Mouse (Mus musculus) neural tube, embryonic 13.5 days (tissue): ENCODE results near the gene Kcnq1. TPM values are rescaled to one million over a fixed set of nuclear protein-coding genes. Genes with fewer than 3 reads are reported as not detected.
A peak's percentile ranks its signal among the peaks of the same experiment; 100 is the strongest.

Source experiments
- ATAC-seq: fragments of 200-750 bp; cut with Nextera tagmentation; 2 replicates; pipeline ENCODE4 v1.8.0; 2017; ENCODE audit warnings: low read depth, mild to moderate bottlenecking, moderate TSS enrichment, moderate library complexity
- H3K27ac ChIP-seq: fragments of 300-500 bp; sonication (generic); replicated peaks from 2 replicates; pipeline ENCODE4 v1.5.1; 2015; ENCODE audit warnings: moderate library complexity, mild to moderate bottlenecking, inconsistent platforms
- H3K27me3 ChIP-seq: fragments of 300-500 bp; sonication (generic); 2 replicates; pipeline ENCODE4 v1.6.1; 2015; ENCODE audit warnings: mild to moderate bottlenecking, inconsistent platforms
- H3K36me3 ChIP-seq: fragments of 300-500 bp; sonication (generic); 2 replicates; pipeline ENCODE4 v1.6.1; 2015; ENCODE audit warnings: mild to moderate bottlenecking, inconsistent platforms
- H3K4me1 ChIP-seq: fragments of 300-500 bp; sonication (generic); replicated peaks from 2 replicates; pipeline ENCODE4 v1.6.1; 2015; ENCODE audit warnings: inconsistent platforms
- H3K4me2 ChIP-seq: fragments of 300-500 bp; sonication (generic); 2 replicates; pipeline ENCODE4 v1.6.1; 2015; ENCODE audit warnings: inconsistent platforms, mild to moderate bottlenecking, moderate library complexity
- H3K4me3 ChIP-seq: fragments of 300-500 bp; sonication (generic); 2 replicates; pipeline ENCODE4 v1.5.1; 2015; ENCODE audit warnings: mild to moderate bottlenecking, inconsistent platforms
- H3K9ac ChIP-seq: fragments of 300-500 bp; sonication (generic); 2 replicates; pipeline ENCODE4 v1.6.1; 2015; ENCODE audit warnings: moderate library complexity, mild to moderate bottlenecking, inconsistent platforms
- H3K9me3 ChIP-seq: fragments of 300-500 bp; sonication (generic); 2 replicates; pipeline ENCODE4 v1.6.1; 2016; ENCODE audit warnings: inconsistent platforms
- WGBS: fragments of 180-500 bp; shearing (Covaris S2); methylation state at CpG from one replicate; pipeline ENCODE4 v1.1.7; 2015; 5-methylcytosine and 5-hydroxymethylcytosine counted together
- polyA plus RNA-seq: library from polyadenylated mRNA; unstranded; fragments of >200 nt; fragmentation: Nextera tagmentation; extraction: Ambion mirVana; gene quantifications from 2 replicates; pipeline ENCODE4 v1.2.1, GENCODE M21; 2015

Gene Kcnq1
- polyA plus RNA-seq, 1 experiment from 2014 or later = 1.3 TPM

DNA sequence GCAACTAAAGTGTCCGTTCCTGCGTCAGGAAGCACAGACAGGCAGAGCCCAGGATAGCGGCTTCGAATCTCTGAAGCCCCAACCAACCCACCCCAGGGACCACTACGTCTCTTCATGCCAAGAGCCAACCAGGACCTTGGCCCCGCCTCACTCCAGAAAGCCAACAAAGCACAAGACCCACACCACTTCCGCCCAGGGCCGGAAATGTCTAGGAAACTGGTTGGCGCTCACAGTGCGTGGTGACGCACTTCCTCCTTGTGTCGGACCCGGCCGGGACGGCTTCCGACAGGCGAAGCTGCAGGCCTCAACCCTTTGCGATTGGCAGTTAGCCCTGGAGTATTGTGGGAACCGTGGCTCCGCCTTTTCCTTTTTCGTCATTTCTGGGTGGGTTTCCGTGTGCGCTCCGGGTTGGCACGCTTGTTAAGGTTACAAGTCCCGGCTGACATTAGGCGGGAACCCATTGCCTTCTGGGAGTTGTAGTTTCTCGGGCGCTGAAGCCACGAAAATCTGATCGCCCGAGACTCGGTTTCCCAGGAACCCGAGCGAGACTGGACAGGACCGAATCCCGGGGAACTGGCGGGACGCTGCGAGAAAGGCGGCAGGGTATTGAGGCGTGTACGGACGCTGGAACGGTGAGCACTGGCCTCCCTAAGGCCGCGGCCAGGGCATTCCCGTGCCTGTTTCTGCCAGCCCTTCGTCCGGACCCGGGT is 37.1 kb upstream of the Kcnq1 start, which contains the start of gene Tssc4:
Tssc4 (plus strand) TSS at position 368 of the 710 bp plus-strand sequence.
- peak; percentile 96 for ATAC-seq
- H3K4me3 ChIP-seq = peak within 1 kb of the TSS; percentile 75
- H3K36me3 ChIP-seq = peaks cover 32% of the 10 kb centered on the region
- peak within 1 kb of the TSS; percentile 99 for H3K27ac ChIP-seq
- H3K4me2 ChIP-seq = peak within 1 kb of the TSS; percentile 98
- peak within 1 kb of the TSS; percentile 86 for H3K9ac ChIP-seq
- WGBS = under 1% methylated on average over 51 of the region's 51 CpGs
- H3K4me1 ChIP-seq = peaks cover 38% of the 10 kb centered on the region
- no peaks in the 10 kb centered on the region for H3K9me3 ChIP-seq
- no peaks in the 10 kb centered on the region for H3K27me3 ChIP-seq

DNA sequence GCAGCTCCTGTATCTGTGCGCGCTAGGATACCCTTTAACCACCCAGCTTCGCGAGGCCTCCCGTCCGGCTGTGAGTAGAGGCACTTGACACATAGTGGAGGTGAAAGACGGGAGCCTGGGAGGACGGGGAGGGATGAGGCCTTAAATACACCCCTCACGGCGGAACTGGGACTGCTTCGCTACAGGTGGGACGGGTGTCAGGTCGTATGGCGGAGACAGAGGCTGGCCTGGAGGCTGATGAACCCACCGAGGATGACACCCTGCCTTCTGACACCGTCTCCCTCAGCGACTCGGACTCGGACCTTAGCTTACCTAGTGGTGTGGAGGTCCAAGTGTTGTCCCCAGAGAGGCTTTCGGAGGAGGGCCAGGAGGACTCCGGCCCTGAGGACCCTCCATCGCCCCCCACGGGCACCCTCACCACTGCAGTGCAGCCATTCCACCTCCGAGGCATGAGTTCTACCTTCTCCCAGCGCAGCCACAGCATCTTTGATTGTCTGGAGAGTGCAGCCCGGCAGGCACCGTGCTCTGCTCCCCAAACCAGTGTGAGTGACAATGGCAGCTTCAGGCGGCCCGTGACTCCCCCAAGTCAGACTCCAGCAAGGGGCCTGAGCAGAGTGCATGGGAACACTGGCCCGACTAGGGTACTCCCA is 36.3 kb upstream of the Kcnq1 start:
- peaks cover 24% of the 10 kb centered on the region for H3K36me3 ChIP-seq
- H3K27ac ChIP-seq = peak overlapping the region; percentile 91
- peak overlapping the region; percentile 75 for H3K4me3 ChIP-seq
- no peaks in the 10 kb centered on the region for H3K9me3 ChIP-seq
- peaks cover 35% of the 10 kb centered on the region for H3K4me1 ChIP-seq
- peak overlapping the region; percentile 86 for H3K9ac ChIP-seq
- H3K27me3 ChIP-seq = no peaks in the 10 kb centered on the region
- peak overlapping the region; percentile 98 for H3K4me2 ChIP-seq
- WGBS = 16% methylated on average over 30 of the region's 30 CpGs
- ATAC-seq = peak; percentile 8; the same call in 1 of the 2 replicates

DNA sequence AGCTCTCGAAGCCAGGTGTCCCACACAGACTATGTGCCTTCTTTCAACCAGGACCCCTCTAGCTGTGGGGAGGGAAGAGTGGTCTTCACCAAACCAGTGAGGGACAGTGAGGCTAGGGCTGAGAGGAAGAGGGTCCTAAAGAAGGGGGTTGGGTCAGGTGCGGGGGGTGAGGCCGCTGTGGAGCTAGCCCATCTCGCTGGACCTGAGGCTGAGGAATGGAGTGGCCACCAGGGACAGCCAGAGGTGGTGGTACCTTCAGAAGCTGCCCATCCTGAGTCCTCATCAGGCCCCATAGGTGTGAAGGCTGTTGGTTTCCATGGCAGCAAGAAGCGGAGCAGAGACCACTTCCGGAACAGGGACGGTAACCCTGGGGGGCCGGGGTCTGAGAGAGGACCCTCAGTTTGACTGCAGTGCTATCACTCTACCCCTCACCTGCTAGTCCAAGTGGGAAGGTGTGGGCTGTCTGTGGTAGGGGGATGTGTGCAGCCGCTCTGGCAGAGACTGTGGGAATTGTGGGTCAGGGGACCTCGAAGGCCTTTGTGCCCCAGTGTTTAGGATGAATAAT is 35.6 kb upstream of the Kcnq1 start:
- H3K27me3 ChIP-seq = no peaks in the 10 kb centered on the region
- H3K36me3 ChIP-seq = peaks cover 16% of the 10 kb centered on the region
- H3K4me2 ChIP-seq = peak overlapping the region; percentile 98
- H3K4me3 ChIP-seq = peak overlapping the region; percentile 75
- no peaks in the 10 kb centered on the region for H3K9me3 ChIP-seq
- ATAC-seq = no peak
- 88% methylated on average over 10 of the region's 10 CpGs for WGBS
- H3K9ac ChIP-seq = peak overlapping the region; percentile 86
- peaks cover 35% of the 10 kb centered on the region for H3K4me1 ChIP-seq
- no peak overlapping the region for H3K27ac ChIP-seq

DNA sequence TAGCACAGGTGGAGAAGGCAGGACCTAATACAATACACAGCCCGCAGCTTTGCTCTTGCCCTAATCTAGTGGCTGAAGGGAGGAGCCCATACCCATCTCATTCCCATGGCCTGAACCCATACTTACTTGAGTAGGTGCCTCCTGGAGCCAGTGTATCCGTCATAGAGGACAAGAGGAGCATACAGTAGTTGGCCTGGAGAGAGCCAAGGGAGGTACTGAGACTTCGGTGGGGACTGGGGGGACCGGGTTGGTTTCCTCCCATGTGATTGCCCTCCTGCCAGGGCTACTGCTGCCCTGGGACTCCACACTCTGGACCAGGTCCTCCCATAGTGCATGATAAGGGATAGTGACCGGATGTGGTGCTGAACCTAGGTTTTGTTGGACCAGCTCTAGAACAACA is 33.6 kb upstream of the Kcnq1 start:
- WGBS = 90% methylated on average over 5 of the region's 5 CpGs

GRCm38 (mm10) chr7:143073086-143073485 is 33.1 kb upstream of the Kcnq1 start:
- Histone ChIP-seq H3K4me3 (no peak overlapping the region), H3K36me3 (no peaks in the 10 kb centered on the region), H3K9ac (no peak overlapping the region), H3K9me3 (no peaks in the 10 kb centered on the region), H3K4me1 (peaks cover 23% of the 10 kb centered on the region), H3K27ac (no peak overlapping the region), H3K27me3 (no peaks in the 10 kb centered on the region), H3K4me2 (no peak overlapping the region)
- WGBS = 81% methylated on average over 1 of the region's 1 CpGs
- ATAC-seq = no peak

More for the DNA sequence above, 33.6 kb upstream of the Kcnq1 start:
- ATAC-seq = no peak
- Histone ChIP-seq H3K4me3 (no peak overlapping the region), H3K36me3 (no peaks in the 10 kb centered on the region), H3K9me3 (no peaks in the 10 kb centered on the region), H3K27ac (no peak overlapping the region), H3K9ac (no peak overlapping the region), H3K4me1 (peaks cover 28% of the 10 kb centered on the region), H3K27me3 (no peaks in the 10 kb centered on the region), H3K4me2 (no peak overlapping the region)

DNA sequence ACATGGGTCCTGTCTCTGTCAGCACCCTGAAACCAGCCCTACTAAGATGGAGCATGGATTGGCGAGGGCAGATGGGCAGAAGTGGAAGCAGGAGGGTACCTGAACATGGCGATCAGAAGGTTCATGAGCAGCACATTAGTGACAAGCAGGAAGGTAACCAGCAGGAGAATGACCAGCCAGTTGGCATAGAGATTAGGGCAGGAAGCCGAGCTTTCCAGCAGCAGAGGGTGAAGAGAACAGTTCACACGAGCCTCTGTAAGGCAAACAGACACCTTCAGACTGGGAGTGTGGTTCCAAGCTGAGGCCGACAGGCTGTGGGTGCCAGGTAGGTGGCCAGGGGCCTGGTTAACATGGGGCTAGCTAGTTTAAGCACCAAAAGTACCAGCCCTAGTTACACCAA is 30.8 kb upstream of the Kcnq1 start:
- H3K27me3 ChIP-seq = no peaks in the 10 kb centered on the region
- H3K4me1 ChIP-seq = peaks cover 11% of the 10 kb centered on the region
- no peaks in the 10 kb centered on the region for H3K36me3 ChIP-seq
- no peak overlapping the region for H3K4me2 ChIP-seq
- no peaks in the 10 kb centered on the region for H3K9me3 ChIP-seq
- no peak overlapping the region for H3K9ac ChIP-seq
- ATAC-seq = no peak
- no peak overlapping the region for H3K27ac ChIP-seq
- H3K4me3 ChIP-seq = no peak overlapping the region
- 78% methylated on average over 5 of the region's 5 CpGs for WGBS

DNA sequence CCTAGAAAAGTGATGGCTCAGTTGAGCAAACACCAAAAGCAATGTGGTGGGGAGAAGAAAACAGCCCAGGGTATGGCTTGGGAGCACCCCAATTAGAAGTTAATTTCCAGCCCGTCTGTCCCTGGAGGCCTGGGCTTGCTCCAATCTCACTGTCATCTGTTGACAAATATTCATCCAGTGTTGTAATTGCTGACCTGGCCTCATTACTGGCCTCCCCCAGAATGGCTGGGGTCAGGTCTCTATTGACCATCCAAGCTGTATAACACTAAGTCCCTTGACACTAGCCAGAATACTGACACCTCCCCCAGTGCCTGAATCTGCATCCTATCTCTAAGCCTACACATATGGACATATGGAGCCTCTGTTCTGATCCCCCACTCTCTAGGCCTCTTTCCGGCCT is 28.8 kb upstream of the Kcnq1 start:
- ATAC-seq = no peak
- H3K9ac ChIP-seq = no peak overlapping the region
- no peak overlapping the region for H3K27ac ChIP-seq
- no peak overlapping the region for H3K4me2 ChIP-seq
- H3K9me3 ChIP-seq = no peaks in the 10 kb centered on the region
- no peaks in the 10 kb centered on the region for H3K36me3 ChIP-seq
- WGBS = 87% methylated on average over 2 of the region's 2 CpGs
- H3K27me3 ChIP-seq = no peaks in the 10 kb centered on the region
- H3K4me1 ChIP-seq = no peaks in the 10 kb centered on the region
- no peak overlapping the region for H3K4me3 ChIP-seq

DNA sequence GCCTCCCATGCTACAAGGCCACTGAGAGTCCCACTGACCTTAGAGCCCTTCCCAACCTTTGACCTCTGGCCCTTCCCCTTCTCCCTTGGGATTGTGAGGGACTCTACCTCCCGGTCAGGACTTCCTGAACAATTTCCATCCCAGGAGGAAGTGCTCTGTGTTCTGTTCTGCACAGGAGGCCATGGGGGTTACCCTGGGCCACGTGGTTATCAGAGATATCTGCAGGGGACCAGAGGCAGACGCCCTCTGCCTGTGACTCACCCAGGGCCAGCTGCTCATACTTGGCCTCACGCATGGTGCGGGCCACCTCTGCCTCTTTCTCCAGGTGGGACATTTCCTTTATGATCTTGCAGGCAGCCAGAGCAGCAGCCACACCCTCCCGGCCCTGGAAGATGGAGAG is 24.1 kb upstream of the Kcnq1 start:
- Histone ChIP-seq H3K4me2 (no peak overlapping the region), H3K9ac (no peak overlapping the region), H3K4me3 (no peak overlapping the region), H3K27ac (no peak overlapping the region), H3K36me3 (no peaks in the 10 kb centered on the region), H3K27me3 (no peaks in the 10 kb centered on the region), H3K9me3 (no peaks in the 10 kb centered on the region), H3K4me1 (peaks cover 7% of the 10 kb centered on the region)
- ATAC-seq = no peak
- WGBS = 70% methylated on average over 6 of the region's 6 CpGs

GRCm38 (mm10) chr7:143083708-143084107 is 22.5 kb upstream of the Kcnq1 start:
- H3K9me3 ChIP-seq = no peaks in the 10 kb centered on the region
- H3K27me3 ChIP-seq = no peaks in the 10 kb centered on the region
- no peak overlapping the region for H3K4me2 ChIP-seq
- ATAC-seq = no peak
- no peaks in the 10 kb centered on the region for H3K36me3 ChIP-seq
- no peak overlapping the region for H3K27ac ChIP-seq
- H3K9ac ChIP-seq = no peak overlapping the region
- 91% methylated on average over 2 of the region's 2 CpGs for WGBS
- H3K4me3 ChIP-seq = no peak overlapping the region
- H3K4me1 ChIP-seq = peaks cover 10% of the 10 kb centered on the region

- 53% methylated on average over 2 of the region's 2 CpGs for WGBS
- H3K4me3 ChIP-seq = no peak overlapping the region
- H3K9ac ChIP-seq = peak overlapping the region; percentile 39; the same call in 1 of the 2 replicates
- ATAC-seq = no peak
- no peaks in the 10 kb centered on the region for H3K9me3 ChIP-seq
- peak overlapping the region; percentile 15; the same call in 1 of the 2 replicates for H3K4me2 ChIP-seq
- no peaks in the 10 kb centered on the region for H3K36me3 ChIP-seq
- H3K4me1 ChIP-seq = peaks cover 10% of the 10 kb centered on the region
- 0 out of 2 replicates have a peak overlapping the region, but pooled peaks have one; percentile 15 for H3K27ac ChIP-seq
- no peaks in the 10 kb centered on the region for H3K27me3 ChIP-seq
Measured at GRCm38 (mm10) chr7:143086366-143086765, 19.8 kb upstream of the Kcnq1 start.

GRCm38 (mm10) chr7:143087070-143087579 is 19.0 kb upstream of the Kcnq1 start:
- Histone ChIP-seq H3K36me3 (no peaks in the 10 kb centered on the region), H3K27me3 (no peaks in the 10 kb centered on the region), H3K4me1 (peaks cover 10% of the 10 kb centered on the region), H3K4me2 (peak overlapping the region; percentile 15; the same call in 1 of the 2 replicates), H3K27ac (0 out of 2 replicates have a peak overlapping the region, but pooled peaks have one; percentile 15), H3K9ac (peak overlapping the region; percentile 39; the same call in 1 of the 2 replicates), H3K4me3 (no peak overlapping the region), H3K9me3 (no peaks in the 10 kb centered on the region)
- WGBS = 45% methylated on average over 4 of the region's 4 CpGs
- peak; percentile 72 for ATAC-seq

GRCm38 (mm10) chr7:143093847-143094246 is 12.3 kb upstream of the Kcnq1 start:
- 78% methylated on average over 3 of the region's 3 CpGs for WGBS
- no peak overlapping the region for H3K9ac ChIP-seq
- no peaks in the 10 kb centered on the region for H3K36me3 ChIP-seq
- ATAC-seq = no peak
- peaks cover 5% of the 10 kb centered on the region; the same call in 1 of the 2 replicates for H3K27me3 ChIP-seq
- H3K4me3 ChIP-seq = no peak overlapping the region
- H3K27ac ChIP-seq = no peak overlapping the region
- no peak overlapping the region for H3K4me2 ChIP-seq
- H3K4me1 ChIP-seq = no peaks in the 10 kb centered on the region
- no peaks in the 10 kb centered on the region for H3K9me3 ChIP-seq
